Mouse (Mus musculus) G1E (cell line): ENCODE measurements at regions not wholly inside any gene's neighbourhood (a gene's known extent, or its start where the extent isn't known, plus 50 kb on each side); places are given as distances from the start of the nearest gene placed in this dataset.

Experiments used
- ATAC-seq: 2 replicates; pipeline ENCODE4 v1.8.0; 2016; ENCODE audit warnings: mild to moderate bottlenecking; ENCODE audit not compliant: insufficient number of reproducible peaks, poor library complexity, low FRiP score, severe bottlenecking; ENCODE audit errors: extremely low read depth
- DNase-seq: peaks from one replicate; pipeline ENCODE4 v3.0.0; 2012; ENCODE audit warnings: low spot score
- H3K27me3 ChIP-seq: 2 replicates; pipeline ENCODE4 v1.6.1; 2012; ENCODE audit warnings: mild to moderate bottlenecking, low read length, inconsistent platforms; ENCODE audit not compliant: insufficient read depth
- H3K36me3 ChIP-seq: replicated peaks from 2 replicates; pipeline ENCODE3; 2012; ENCODE audit warnings: mild to moderate bottlenecking, inconsistent platforms
- H3K4me1 ChIP-seq: 2 replicates; pipeline ENCODE4 v1.6.1; 2012; ENCODE audit warnings: low read depth, low read length, inconsistent platforms, mixed read lengths; ENCODE audit not compliant: insufficient read depth
- H3K4me3 ChIP-seq: 2 replicates; pipeline ENCODE4 v1.5.1; 2012; ENCODE audit warnings: low read depth, mild to moderate bottlenecking, inconsistent platforms, low read length, moderate library complexity, mixed read lengths
- H3K9me3 ChIP-seq: replicated peaks from 2 replicates; pipeline ENCODE4 v1.6.1; 2012; ENCODE audit warnings: inconsistent platforms
- CTCF ChIP-seq: IDR thresholded peaks from 2 replicates; pipeline ENCODE4 v1.5.1; 2012; ENCODE audit warnings: low read depth, low read length, inconsistent platforms, mixed read lengths
- GATA1 ChIP-seq: IDR thresholded peaks from 2 replicates; pipeline ENCODE4 v1.6.1; 2012; ENCODE audit warnings: borderline replicate concordance, low read length, inconsistent platforms, mixed read lengths
- GATA2 ChIP-seq: IDR thresholded peaks from 2 replicates; pipeline ENCODE4 v1.6.1; 2012; ENCODE audit warnings: low read depth, low read length, inconsistent platforms, borderline replicate concordance
- POLR2AphosphoS5 ChIP-seq: IDR thresholded peaks from 2 replicates; pipeline ENCODE4 v1.6.1; 2012; ENCODE audit warnings: low read depth, low read length, inconsistent platforms; ENCODE audit not compliant: insufficient replicate concordance
- TAL1 ChIP-seq: conservative IDR thresholded peaks from 2 replicates; pipeline ENCODE4 v1.6.1; 2012; ENCODE audit warnings: low read depth, low read length, inconsistent platforms, mixed read lengths

DNA sequence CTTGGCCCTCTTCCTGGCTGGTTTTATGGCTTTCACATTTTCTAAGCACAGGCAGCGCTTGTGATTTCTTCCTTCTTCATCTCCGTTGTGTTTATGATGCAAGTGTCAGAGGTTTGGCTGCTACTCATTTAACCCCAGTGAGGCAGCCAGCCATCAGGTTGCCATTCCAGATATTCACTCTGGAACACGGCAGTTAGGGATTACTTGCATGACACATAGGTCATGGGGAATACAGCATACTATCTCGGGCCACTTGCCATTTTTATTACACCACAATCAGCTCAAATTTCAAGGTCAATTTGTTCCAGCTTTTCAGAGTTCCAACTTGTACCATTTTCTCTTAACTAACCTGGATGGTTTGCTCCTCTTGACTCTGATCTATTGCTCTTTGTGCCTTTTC lies 223.7 kb upstream of the Ccdc54 start:
- H3K36me3 ChIP-seq: no peaks in the 10 kb centered on the region
- H3K9me3 ChIP-seq: no peaks in the 10 kb centered on the region
- TF ChIP-seq GATA2 (no peak), POLR2AphosphoS5 (no peak), GATA1 (no peak)
- H3K4me1 ChIP-seq: no peaks in the 10 kb centered on the region
- H3K4me3 ChIP-seq: no peak overlapping the region
- no peak for ATAC-seq
- H3K27me3 ChIP-seq: no peaks in the 10 kb centered on the region
- no peak for DNase-seq

DNA sequence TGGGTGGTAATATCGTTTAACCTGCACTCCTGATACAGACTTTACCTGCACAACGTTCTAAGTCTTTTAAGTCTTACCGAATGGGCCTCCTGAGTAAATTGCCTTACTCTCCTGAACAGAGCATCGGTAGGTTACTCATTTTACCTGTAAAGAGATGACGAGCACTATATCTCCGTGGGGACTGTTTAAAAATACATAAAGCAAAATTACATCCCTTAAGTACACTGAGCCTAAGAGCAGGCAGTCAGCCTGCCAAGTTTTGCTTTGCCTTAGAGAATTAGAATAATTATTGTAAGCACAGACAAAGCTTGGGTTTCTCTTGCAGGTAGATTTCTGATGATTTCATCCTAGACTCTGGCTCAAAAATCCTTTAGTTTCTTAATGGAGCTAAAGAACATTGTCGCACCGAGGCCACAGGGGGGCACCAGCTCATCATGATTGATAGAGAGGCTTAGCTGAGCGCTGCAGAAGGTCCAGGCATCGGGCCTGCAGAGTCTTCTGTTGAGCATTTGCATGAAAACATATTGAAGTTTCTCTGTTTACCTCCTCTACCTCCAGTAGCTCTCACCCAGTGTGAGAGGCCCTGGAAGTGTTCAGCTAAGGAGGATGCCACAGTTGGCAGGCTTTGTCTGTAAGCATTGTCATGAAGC lies 208.3 kb upstream of the Ccdc54 start:
- DNase-seq (no peak), ATAC-seq (peak; percentile 34; the same call in 1 of the 2 replicates)
- H3K36me3 ChIP-seq: no peaks in the 10 kb centered on the region
- H3K27me3 ChIP-seq: no peaks in the 10 kb centered on the region
- no peak for TF ChIP-seq GATA1
- TF ChIP-seq TAL1: no peak
- no peak overlapping the region for H3K4me3 ChIP-seq
- H3K4me1 ChIP-seq: no peaks in the 10 kb centered on the region
- H3K9me3 ChIP-seq: no peaks in the 10 kb centered on the region

DNA sequence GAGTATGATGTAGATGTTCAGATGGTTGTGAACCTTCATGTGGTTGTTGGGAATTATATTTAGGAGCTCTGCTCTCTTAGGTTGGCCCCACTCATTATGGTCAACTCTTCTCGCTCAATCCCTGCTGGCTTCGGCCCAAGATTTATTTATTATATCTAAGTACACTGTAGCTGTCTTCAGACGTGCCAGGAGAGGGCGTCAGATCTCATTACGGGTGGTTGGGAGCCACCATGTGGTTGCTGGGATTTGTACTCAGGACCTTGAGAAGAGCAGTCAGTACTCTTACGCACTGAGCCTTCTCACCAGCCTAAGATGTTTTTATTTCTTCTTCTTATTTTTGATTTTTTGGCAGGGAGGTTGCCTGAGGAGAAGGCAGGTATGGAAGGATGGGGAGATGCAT lies 207.1 kb upstream of the Ccdc54 start:
- DNase-seq (no peak), ATAC-seq (no peak)
- no peaks in the 10 kb centered on the region for H3K9me3 ChIP-seq
- H3K27me3 ChIP-seq: no peaks in the 10 kb centered on the region
- no peaks in the 10 kb centered on the region for H3K36me3 ChIP-seq
- no peaks in the 10 kb centered on the region for H3K4me1 ChIP-seq
- H3K4me3 ChIP-seq: no peak overlapping the region
- TF ChIP-seq POLR2AphosphoS5: no peak
- no peak for TF ChIP-seq TAL1
- no peak for TF ChIP-seq CTCF
- TF ChIP-seq GATA2: no peak
- TF ChIP-seq GATA1: no peak

DNA sequence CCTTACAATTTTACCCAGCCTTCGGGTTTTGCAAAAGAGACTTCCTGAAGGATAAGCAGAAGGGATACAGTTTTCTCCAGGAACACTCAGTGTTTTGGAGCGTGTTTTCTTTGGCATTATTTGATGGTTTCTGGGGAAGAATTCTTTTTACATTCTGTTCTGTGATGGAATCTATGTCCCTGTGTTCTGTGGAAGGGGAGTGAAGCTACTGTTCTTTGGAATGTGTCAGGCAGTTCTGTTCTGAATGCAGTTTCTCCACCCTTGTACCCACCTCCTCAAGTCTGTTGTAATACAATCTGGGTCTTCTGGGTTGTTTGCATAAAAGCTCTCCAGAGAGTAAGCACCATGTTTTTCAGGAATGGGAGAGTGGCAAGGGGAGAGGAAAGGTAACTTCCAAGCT lies 202.0 kb upstream of the Ccdc54 start:
- no peak for ATAC-seq
- Histone ChIP-seq H3K4me3 (no peak overlapping the region), H3K4me1 (no peaks in the 10 kb centered on the region), H3K27me3 (no peaks in the 10 kb centered on the region), H3K9me3 (no peaks in the 10 kb centered on the region), H3K36me3 (no peaks in the 10 kb centered on the region)
- no peak for DNase-seq
- TF ChIP-seq CTCF: no peak
- TF ChIP-seq POLR2AphosphoS5: no peak
- TF ChIP-seq GATA1: no peak
- TF ChIP-seq GATA2: no peak
- TF ChIP-seq TAL1: no peak

DNA sequence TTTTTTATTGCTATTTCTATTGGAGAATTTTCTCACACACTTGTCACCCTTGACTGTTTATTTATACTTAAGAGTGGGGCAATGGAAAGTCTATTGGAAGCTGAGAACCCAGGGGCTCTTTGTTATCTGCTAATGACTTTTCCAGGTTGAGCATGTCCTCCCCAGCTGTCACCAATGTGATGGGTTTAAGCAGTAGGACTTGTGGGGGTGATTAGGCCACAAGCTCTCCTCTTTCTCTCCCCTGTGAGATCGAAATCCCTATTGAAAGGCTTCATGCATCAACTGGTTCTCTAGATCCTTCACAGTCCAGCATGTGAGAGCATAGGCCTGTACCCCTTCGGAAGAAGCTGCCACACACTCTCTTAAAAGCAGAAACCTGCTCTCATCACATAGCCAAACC lies 201.6 kb upstream of the Ccdc54 start:
- H3K36me3 ChIP-seq: no peaks in the 10 kb centered on the region
- ATAC-seq: no peak
- H3K4me3 ChIP-seq: no peak overlapping the region
- TF ChIP-seq POLR2AphosphoS5 (no peak), CTCF (no peak), TAL1 (no peak), GATA2 (no peak), GATA1 (no peak)
- no peaks in the 10 kb centered on the region for H3K9me3 ChIP-seq
- no peak for DNase-seq
- H3K4me1 ChIP-seq: no peaks in the 10 kb centered on the region
- H3K27me3 ChIP-seq: no peaks in the 10 kb centered on the region

DNA sequence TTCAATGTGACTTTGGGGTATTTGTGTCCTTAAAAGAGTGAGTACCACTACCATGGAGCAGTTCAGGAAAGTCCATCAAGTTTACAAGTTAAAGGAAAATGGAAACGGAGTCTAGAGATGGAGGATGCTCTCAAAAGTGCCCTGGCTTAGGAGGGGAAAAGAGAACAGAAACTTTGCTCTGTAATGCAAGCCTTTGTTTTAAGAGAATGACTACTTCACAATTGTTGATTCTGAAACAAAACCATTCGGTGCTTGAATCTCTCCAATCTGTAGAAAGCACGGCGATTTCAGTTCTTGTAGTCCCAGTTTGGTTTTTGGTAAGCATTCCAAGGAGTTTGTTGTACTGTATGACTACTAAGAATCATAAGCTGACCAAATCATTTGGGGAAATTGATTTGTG lies 197.7 kb upstream of the Ccdc54 start:
- ATAC-seq (no peak), DNase-seq (no peak)
- Histone ChIP-seq H3K27me3 (no peaks in the 10 kb centered on the region), H3K4me3 (no peak overlapping the region), H3K36me3 (no peaks in the 10 kb centered on the region), H3K9me3 (no peaks in the 10 kb centered on the region), H3K4me1 (no peaks in the 10 kb centered on the region)
- TF ChIP-seq TAL1 (no peak), GATA1 (no peak), POLR2AphosphoS5 (no peak), CTCF (no peak), GATA2 (no peak)

DNA sequence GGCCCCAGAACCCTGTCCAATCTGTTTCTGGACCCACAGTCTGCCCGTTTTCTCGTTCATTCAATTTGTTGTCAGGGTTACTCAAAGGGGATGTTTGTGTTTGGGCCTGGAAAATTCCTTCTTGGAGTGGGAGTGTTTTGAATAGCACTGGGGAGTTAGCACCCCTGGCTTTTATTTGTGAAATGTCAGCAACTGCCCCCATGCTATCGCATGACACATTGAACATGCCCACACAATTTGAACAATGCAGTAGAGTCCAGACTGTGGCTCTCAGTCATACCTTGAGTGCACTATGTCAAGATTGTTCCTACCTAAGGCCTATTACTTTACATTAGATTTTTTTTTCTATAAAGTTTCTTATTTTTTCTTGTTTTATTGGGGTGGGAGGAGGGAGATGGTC lies 195.2 kb upstream of the Ccdc54 start:
- ATAC-seq (no peak), DNase-seq (no peak)
- H3K4me1 ChIP-seq: no peaks in the 10 kb centered on the region
- H3K9me3 ChIP-seq: no peaks in the 10 kb centered on the region
- H3K27me3 ChIP-seq: no peaks in the 10 kb centered on the region
- no peak overlapping the region for H3K4me3 ChIP-seq
- no peaks in the 10 kb centered on the region for H3K36me3 ChIP-seq
- TF ChIP-seq GATA2 (no peak), GATA1 (no peak)
